Mouse (Mus musculus) kidney, postnatal 10 days (tissue): Measurements from ENCODE around the gene Cavin4.

Experiments used
- DNase-seq: peaks from one replicate; pipeline ENCODE4 v3.0.0; 2021; ENCODE audit warnings: mixed read lengths

The Cavin4 gene

GRCm38 (mm10) chr4:48663271-48663670 is at the start of gene Cavin4:
Gene Cavin4, plus strand, starts transcription at chr4:48663514.
- no peak for DNase-seq

- DNase-seq = no peak
Observed at GRCm38 (mm10) chr4:48615483-48615882, 47.8 kb upstream of the Cavin4 start.

DNA sequence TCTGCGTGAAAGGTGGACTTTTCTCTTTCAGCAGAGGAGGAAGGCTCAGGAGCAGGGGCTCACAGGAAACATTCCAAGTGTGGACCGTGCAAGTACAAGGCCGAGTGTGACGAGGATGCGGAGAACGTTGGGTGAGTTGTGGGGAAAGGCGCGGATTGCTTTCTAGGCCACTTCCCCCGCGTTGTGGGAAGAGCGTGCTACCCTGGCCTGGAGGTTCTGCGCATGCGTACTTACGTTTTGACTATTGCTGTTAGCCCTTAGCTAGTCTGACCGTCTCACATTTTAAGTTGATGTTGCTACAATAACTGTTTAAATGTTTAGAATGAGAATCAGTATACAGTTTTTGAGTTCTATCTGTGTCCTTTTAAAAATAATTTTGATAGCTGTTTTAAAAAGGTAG is 46.1 kb upstream of the Cavin4 start:
- DNase-seq = no peak

- no peak for DNase-seq
Observed at GRCm38 (mm10) chr4:48620121-48620520, 43.2 kb upstream of the Cavin4 start.

DNA sequence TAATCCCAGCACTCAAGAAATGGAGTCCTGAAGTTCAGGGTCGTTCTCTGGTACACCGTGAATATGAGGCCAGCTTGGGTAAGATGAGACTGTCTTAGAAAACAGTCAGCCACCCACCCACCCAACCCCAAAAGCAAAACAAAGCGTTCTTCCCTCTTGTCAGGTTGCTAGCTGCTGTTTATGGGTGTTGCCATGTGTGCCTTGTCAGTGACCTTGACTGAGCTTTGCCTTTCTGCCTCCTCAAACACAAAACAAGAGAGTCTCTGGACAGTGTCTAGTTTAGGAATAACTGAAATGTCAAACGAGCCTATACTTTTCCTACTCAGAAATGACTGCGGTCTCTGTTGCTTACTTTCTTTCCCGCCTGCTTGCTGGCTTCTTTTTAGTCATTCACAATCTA is 41.1 kb upstream of the Cavin4 start:
- DNase-seq = no peak

- no peak for DNase-seq
Observed at GRCm38 (mm10) chr4:48622946-48623345, 40.4 kb upstream of the Cavin4 start.

DNA sequence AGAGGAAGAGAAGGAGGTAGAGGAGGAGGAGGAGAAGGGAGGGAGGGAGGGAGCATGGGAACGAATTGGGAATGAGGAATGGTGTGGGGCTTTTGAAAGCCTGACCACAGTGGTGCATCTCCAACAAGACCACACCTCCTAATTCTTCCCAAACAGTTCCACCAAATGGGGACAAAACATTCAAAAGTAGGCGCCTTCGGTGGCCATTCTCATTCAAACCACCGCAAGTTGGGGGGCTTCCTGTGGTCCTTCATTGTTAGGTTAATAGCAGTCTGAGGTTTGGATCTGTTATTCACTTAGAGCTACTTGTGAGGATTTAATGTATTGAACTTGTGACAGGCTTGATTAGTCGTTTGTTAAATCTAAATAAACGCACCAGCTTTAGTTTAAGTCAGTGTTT is 38.4 kb upstream of the Cavin4 start:
- DNase-seq = no peak

DNA sequence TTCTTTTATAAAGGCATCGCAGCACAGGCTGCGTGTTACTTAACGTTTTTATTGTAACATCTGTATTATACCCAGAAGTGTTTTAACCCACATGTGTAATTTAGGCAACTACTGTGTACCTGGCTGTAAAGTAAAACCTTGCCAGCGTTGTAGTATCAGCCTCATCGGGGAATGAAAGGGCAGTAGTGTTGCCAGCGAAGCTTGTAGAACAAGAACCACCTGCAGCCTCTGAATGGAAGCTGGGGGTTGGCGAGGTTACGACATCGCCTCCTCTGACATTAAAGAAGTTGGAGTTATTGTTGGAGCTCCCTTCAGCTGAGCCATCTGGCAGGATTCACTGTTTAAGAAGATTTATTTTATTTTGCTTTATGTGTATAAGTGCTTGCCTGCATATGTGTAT is 37.5 kb upstream of the Cavin4 start:
- DNase-seq = no peak

GRCm38 (mm10) chr4:48629445-48629844 is 33.9 kb upstream of the Cavin4 start:
- DNase-seq = no peak

- no peak for DNase-seq
Observed at GRCm38 (mm10) chr4:48633529-48633928, 29.8 kb upstream of the Cavin4 start.

GRCm38 (mm10) chr4:48634058-48634457 is 29.3 kb upstream of the Cavin4 start:
- DNase-seq = peak; percentile 10

GRCm38 (mm10) chr4:48636831-48637230 is 26.5 kb upstream of the Cavin4 start:
- DNase-seq = no peak

DNA sequence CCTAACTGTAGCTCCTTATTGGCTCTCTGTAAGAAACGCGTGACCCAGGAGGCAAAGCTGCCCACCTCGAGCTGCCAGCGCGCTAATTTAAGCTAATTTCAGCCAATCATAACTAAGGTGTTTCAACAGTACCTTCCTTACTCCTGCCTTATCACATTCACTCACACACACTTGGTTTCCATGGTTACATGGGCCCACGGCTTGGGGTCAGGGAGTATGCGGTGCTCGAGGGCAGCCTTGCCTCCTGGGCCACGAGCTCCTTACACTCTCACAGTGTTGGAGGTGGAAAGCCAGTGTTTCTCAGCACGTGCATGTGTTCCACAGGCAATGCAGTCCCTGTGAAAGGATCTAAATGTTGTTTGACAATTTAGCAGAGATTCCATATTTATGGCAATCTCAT is 25.2 kb upstream of the Cavin4 start:
- DNase-seq = no peak

DNA sequence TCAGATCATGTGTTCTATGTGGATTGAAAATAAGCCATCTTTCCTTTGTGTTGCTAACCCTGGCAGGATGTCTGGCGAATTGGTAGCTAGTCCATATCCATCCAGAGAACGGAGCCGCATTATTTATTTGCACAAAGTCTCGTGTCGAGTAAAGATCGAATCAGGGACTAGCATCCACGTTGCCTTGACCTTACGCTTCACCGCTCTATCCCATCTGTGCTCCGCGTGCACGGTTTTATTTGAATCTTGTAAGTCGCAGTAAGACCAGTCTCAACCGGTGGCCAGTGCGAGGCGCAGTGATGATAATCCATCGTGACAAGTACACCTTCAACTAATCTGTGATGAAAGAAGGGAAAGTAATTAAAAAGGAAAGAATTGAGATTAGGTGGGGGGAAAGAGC is 23.8 kb upstream of the Cavin4 start:
- no peak for DNase-seq

- DNase-seq = no peak
Observed at GRCm38 (mm10) chr4:48643801-48644200, 19.5 kb upstream of the Cavin4 start.

GRCm38 (mm10) chr4:48646143-48646542 is 17.2 kb upstream of the Cavin4 start:
- no peak for DNase-seq

GRCm38 (mm10) chr4:48650617-48651360 is 12.5 kb upstream of the Cavin4 start:
- no peak for DNase-seq

DNA sequence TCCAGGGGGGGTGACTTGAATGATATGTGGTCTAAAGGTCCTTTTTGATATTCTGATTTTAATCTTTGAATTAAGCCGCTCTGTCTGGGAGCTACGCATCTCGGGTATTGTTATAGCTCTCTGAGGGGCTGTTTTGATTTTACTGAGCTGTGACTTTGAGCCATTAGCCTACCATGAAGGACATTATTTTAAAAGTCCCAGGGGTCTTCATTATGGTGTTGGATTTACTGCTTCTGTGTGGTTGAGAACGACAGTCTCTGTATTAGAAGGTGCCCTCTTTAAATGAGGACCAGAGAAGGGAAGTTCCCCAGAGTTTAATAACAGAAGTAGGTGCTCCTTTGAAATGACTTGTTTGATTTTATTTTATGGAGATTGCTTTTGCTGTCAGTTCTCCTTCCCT is 9.2 kb upstream of the Cavin4 start:
- no peak for DNase-seq

DNA sequence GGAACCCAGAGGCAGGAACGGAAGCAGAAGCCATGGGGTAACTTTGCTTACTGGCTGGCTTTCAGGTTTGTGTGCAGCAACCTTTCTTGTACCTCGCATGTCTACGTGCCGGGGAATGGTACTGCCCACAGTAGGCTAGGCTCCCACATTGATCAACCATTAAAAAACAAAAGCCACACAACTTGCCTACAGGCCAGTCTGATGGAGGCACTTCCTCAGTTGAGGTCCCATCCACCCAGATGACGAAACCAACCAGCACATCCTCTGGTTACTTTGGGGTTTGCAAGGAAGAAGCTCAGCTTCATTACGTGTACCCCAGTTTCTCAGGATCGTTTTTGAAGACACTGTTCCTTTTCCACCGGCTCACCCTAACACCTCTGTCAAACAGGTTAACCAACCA is 6.8 kb upstream of the Cavin4 start:
- DNase-seq = no peak

GRCm38 (mm10) chr4:48660144-48660543 is 3.2 kb upstream of the Cavin4 start:
- no peak for DNase-seq

DNA sequence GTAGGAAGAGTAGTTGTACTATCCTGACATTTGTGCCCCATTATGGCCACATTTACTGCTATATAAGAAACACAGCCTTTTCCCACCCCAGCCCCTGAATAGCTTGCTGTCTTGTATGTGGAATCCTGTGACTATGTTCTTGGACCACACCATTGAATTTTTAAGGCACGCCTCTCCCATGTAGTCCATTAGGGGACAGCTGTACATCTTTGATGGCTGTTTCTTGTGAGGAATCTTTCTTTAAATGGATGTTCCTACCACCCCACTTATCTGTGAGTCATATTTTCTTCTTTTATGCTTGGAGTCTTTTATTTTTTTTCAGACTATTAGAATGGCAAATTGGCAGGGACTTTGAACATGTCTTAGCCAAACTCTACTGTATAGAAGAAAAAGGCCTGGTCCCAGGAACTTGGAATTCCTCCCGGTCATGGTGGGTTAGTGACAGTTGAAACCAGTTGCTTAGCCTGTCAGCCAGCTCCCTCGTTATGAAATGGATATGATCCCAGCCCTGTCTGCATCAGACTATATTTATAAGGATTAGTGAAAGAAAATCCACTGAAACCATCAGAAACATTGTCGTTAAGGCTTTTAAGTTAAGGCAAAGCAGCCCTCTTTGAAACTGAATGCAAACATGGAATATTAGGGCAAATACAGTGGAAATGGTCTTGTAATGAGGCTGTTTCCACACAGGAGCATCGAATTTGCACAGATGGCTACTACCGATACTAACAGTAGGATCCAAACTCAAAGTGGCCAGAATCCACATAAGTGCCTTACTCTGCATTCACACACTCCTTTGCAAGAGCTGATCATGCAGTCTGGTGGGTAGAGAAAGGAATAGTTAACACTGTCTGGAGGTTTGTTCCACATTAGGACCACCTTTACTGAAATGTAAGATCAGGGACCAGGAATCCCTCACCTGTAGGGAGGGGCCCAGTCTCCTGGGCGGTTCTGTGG is 2.4 kb upstream of the Cavin4 start:
- DNase-seq = no peak

- no peak for DNase-seq
Observed at GRCm38 (mm10) chr4:48664021-48664420, 707 bp downstream of the Cavin4 start.

- no peak for DNase-seq
Observed at GRCm38 (mm10) chr4:48667279-48667678, 4.0 kb downstream of the Cavin4 start.

DNA sequence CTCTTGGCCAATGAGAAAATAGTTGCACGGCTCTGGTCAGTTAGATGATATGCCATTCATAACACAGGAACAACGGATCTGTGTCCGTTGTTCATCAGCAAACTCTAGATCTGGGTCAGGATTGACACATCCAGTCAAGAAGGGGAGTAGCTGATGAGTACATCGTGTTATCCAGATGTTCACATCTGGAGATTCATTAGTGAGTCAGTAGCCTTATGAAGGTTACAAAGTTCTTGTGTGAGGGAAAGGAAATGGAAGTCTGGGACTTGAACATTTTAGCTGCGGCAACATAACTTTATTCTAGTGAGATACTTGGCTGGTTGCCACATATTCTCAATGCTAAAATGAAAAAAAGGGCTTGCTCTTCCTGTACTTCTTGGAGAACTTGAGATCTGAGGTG is 9.6 kb downstream of the Cavin4 start:
- no peak for DNase-seq
